8 mouse cellular contexts compared by ENCODE assay signal in genomic region chr6:59024164-59024724, GRCm38 (mm10). TPM values are rescaled to one million over a fixed set of nuclear protein-coding genes. Genes with fewer than 3 reads are reported as not detected.
DNase-seq lines count a peak whose midpoint lies in the region; ATAC-seq and TF ChIP-seq lines count a peak whose summit lies in the region.

TSS of gene Fam13a (minus strand) at chr6:59024549.

- peak; percentile 99 for ATAC-seq in hindbrain, embryonic 13.5 days (ENCODE audit: low FRiP score)
- ATAC-seq in lung, postnatal 0 days: peak; percentile 98

- peak within 1 kb of the TSS; percentile 81 for H3K27ac ChIP-seq in hindbrain, embryonic 13.5 days
- peak within 1 kb of the TSS; percentile 76 for H3K27ac ChIP-seq in lung, postnatal 0 days (ENCODE audit: low read length)

- no peaks in the 10 kb centered on the region for H3K36me3 ChIP-seq in hindbrain, embryonic 13.5 days
- H3K36me3 ChIP-seq in lung, postnatal 0 days (ENCODE audit: insufficient read depth, low read length): no peaks in the 10 kb centered on the region

- no peak for TF ChIP-seq EP300 in lung, postnatal 0 days (IDR thresholded peaks at IDR 0.05)

- DNase-seq in ZHBTc4 (ENCODE audit: low read depth, low spot score): peak; percentile 88
- DNase-seq in cerebellum, postnatal 25 days: peak; percentile 76
- peak; percentile 57 to 64 for DNase-seq in frontal cortex, postnatal 25 days (ENCODE audit: low spot score in 2 of 2)
- peak; percentile 72 to 86 for DNase-seq in layer of hippocampus, postnatal 14 days (ENCODE audit: low spot score in 2 of 2)
- DNase-seq in lung, postnatal 0 days (ENCODE audit: low spot score): peak; percentile 97
- DNase-seq in ovary, postnatal 36 days (ENCODE audit: low spot score): peak; percentile 81
- peak; percentile 44 for DNase-seq in urinary bladder, adult 2 months (ENCODE audit: low spot score)

- H3K27me3 ChIP-seq in hindbrain, embryonic 13.5 days: no peaks in the 10 kb centered on the region
- H3K27me3 ChIP-seq in lung, postnatal 0 days (replicated peaks; ENCODE audit: insufficient read depth, low read length): no peaks in the 10 kb centered on the region

- WGBS in hindbrain, embryonic 13.5 days: under 1% methylated on average over 16 of the region's 16 CpGs
- under 1% methylated on average over 16 of the region's 16 CpGs for WGBS in lung, postnatal 0 days

- peak within 1 kb of the TSS; percentile 60 for H3K4me2 ChIP-seq in hindbrain, embryonic 13.5 days
- H3K4me2 ChIP-seq in lung, postnatal 0 days (replicated peaks; ENCODE audit: low read depth, low read length): peak within 1 kb of the TSS; percentile 51

- peaks cover 12% of the 10 kb centered on the region for H3K4me1 ChIP-seq in hindbrain, embryonic 13.5 days (replicated peaks)
- no peaks in the 10 kb centered on the region for H3K4me1 ChIP-seq in lung, postnatal 0 days (ENCODE audit: insufficient read depth, low read depth, low read length)

- no peaks in the 10 kb centered on the region for H3K9me3 ChIP-seq in hindbrain, embryonic 13.5 days
- H3K9me3 ChIP-seq in lung, postnatal 0 days (ENCODE audit: low read length): no peaks in the 10 kb centered on the region

- TF ChIP-seq CTCF in lung, postnatal 0 days (IDR thresholded peaks at IDR 0.05): no peak

- peak within 1 kb of the TSS; percentile 76 for H3K9ac ChIP-seq in hindbrain, embryonic 13.5 days
- no peak within 1 kb of the TSS; the same call in 1 of the 2 replicates for H3K9ac ChIP-seq in lung, postnatal 0 days (replicated peaks; ENCODE audit: low read depth)

- peak within 1 kb of the TSS; percentile 63 for H3K4me3 ChIP-seq in hindbrain, embryonic 13.5 days
- H3K4me3 ChIP-seq in lung, postnatal 0 days (ENCODE audit: low read depth, low read length): peak within 1 kb of the TSS; percentile 54

RNA-seq across cellular contexts. Expression of gene Fam13a, which starts in this region (rescaled TPM):
- polyA plus RNA-seq in hindbrain, embryonic 13.5 days (2015; fragmentation: Nextera tagmentation; extraction: Ambion mirVana): 8.2 and 9.5 TPM in 2 replicates
- 10 to 100 TPM; 17.3 to 17.7 TPM for total RNA-seq in layer of hippocampus, postnatal 14 days (2021)
- polyA plus RNA-seq in lung, postnatal 0 days (2015; fragmentation: Nextera tagmentation; extraction: Ambion mirVana): 21.4 and 23.5 TPM in 2 replicates
- 3.6 and 4.7 TPM in 2 replicates for polyA plus RNA-seq in urinary bladder, adult 2 months (2012; rRNA removed)

Comparison
In these comparisons a context has a peak if more than half of its experiments do, and no peak if none do; other contexts are left out.
1. Peak in every context shown above with its lines: DNase-seq, ATAC-seq, H3K4me3 ChIP-seq and H3K27ac ChIP-seq.
2. DNase-seq: peak in every context shown above with its lines; median percentile 97 in lung, postnatal 0 days; 88 in ZHBTc4; 81 in ovary, postnatal 36 days; 79 in layer of hippocampus, postnatal 14 days; 76 in cerebellum, postnatal 25 days; 60 in frontal cortex, postnatal 25 days; 44 in urinary bladder, adult 2 months.